Mouse (Mus musculus): Measurements from ENCODE around the gene Fgf22. TPM values are rescaled to one million over a fixed set of nuclear protein-coding genes. Genes with fewer than 3 reads are reported as not detected.

Fgf22 gene
- 0.12 and 0.38 TPM in 2 replicates for polyA plus RNA-seq (2014; fragmentation: Nextera tagmentation; extraction: Ambion mirVana)

GRCm38 (mm10) chr10:79754856-79755516, at the start of gene Fgf22:
Gene Fgf22, plus strand, starts transcription at chr10:79755076.
- WGBS = under 1% methylated on average over 35 of the region's 36 CpGs

GRCm38 (mm10) chr10:79705951-79706350, 48.9 kb upstream of the Fgf22 start:
- Histone ChIP-seq H3K4me3 (ENCODE audit: control insufficient read depth in 1 of 2, insufficient read depth in 1 of 2, low read depth in 1 of 2, low read length in 2 of 2) (peak overlapping the region; percentile 77 to 89), H3K27me3 (ENCODE audit: control insufficient read depth, insufficient read depth, low read length) (no peaks in the 10 kb centered on the region), H3K9me3 (ENCODE audit: control insufficient read depth, low read length) (no peaks in the 10 kb centered on the region), H3K4me1 (ENCODE audit: control insufficient read depth in 2 of 2, insufficient read depth in 2 of 2, low read length in 2 of 2) (peaks cover 45 to 62% of the 10 kb centered on the region in 2 experiments), H3K9ac (ENCODE audit: low read length) (peak overlapping the region; percentile 96), H3K4me2 (ENCODE audit: low read length) (peak overlapping the region; percentile 93), H3K36me3 (ENCODE audit: control insufficient read depth, insufficient read depth, low read length) (peaks cover 49% of the 10 kb centered on the region), H3K27ac (replicated peaks in 1 of 2; ENCODE audit: control insufficient read depth in 1 of 2, insufficient read depth in 1 of 2, low read depth in 2 of 2, low read length in 2 of 2) (peak overlapping the region; percentile 29 to 64; a peak in 3 of 4 replicates)
- WGBS = 61% methylated on average over 5 of the region's 5 CpGs
- no peak for ATAC-seq (ENCODE audit: insufficient number of reproducible peaks, insufficient read depth, low FRiP score, low read depth)

More at GRCm38 (mm10) chr10:79754856-79755516, at the start of gene Fgf22:
- peaks cover 0 to 4% of the 10 kb centered on the region in 2 experiments; a peak in 1 of 4 replicates for H3K4me1 ChIP-seq (ENCODE audit: control insufficient read depth in 2 of 2, insufficient read depth in 2 of 2, low read length in 2 of 2)
- H3K4me3 ChIP-seq (ENCODE audit: control insufficient read depth in 1 of 2, insufficient read depth in 1 of 2, low read depth in 1 of 2, low read length in 2 of 2) = peak within 1 kb of the TSS; percentile 28 to 32; a peak in 3 of 4 replicates
- no peaks in the 10 kb centered on the region for H3K9me3 ChIP-seq (ENCODE audit: control insufficient read depth, low read length)
- no peak within 1 kb of the TSS; the same call in 1 of the 2 replicates for H3K9ac ChIP-seq (ENCODE audit: low read length)
- H3K36me3 ChIP-seq (ENCODE audit: control insufficient read depth, insufficient read depth, low read length) = peaks cover 35% of the 10 kb centered on the region
- peak; percentile 42 for ATAC-seq (ENCODE audit: insufficient number of reproducible peaks, insufficient read depth, low FRiP score, low read depth)
- H3K27me3 ChIP-seq (ENCODE audit: control insufficient read depth, insufficient read depth, low read length) = no peaks in the 10 kb centered on the region
- peak within 1 kb of the TSS; percentile 55 for H3K4me2 ChIP-seq (ENCODE audit: low read length)
- no peak within 1 kb of the TSS for H3K27ac ChIP-seq (replicated peaks in 1 of 2; ENCODE audit: control insufficient read depth in 1 of 2, insufficient read depth in 1 of 2, low read depth in 2 of 2, low read length in 2 of 2)

DNA sequence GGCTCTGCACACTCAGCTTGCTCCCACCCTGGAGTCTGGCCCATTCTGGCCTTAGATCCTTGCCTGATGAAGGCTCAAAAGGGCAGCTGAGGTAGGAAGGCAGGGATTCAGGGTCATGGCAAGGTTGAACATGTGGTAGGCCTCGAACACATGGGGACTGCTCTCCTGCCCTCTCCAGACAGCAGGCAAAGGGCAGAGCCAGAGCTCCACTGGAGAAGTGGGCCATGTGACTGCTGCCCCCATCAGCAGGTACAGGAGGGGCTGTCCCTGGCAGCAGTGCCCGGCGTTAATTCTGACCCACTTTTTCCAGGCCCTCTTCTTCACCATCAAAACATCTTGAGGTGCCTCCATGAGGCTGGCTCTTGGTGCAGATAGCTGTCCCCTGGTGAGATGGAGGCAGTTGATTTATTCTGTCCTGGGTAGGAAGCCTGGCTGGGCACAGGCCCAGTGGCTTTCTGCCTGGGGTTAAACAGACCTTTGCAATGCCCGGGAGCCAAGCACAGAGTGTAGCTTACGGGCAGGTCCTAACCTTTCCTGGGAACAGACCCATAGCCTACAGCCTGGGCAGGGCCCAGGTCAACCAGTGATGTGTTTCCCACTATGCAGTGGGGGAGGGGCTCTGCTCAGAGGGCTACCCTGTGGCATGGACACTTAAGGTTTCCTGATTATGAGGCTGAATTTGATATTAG, 48.3 kb upstream of the Fgf22 start:
- H3K27ac ChIP-seq (replicated peaks in 1 of 2; ENCODE audit: control insufficient read depth in 1 of 2, insufficient read depth in 1 of 2, low read depth in 2 of 2, low read length in 2 of 2) = peak overlapping the region; percentile 29 to 64; a peak in 3 of 4 replicates
- no peak for ATAC-seq (ENCODE audit: insufficient number of reproducible peaks, insufficient read depth, low FRiP score, low read depth)
- peaks cover 39 to 56% of the 10 kb centered on the region in 2 experiments for H3K4me1 ChIP-seq (ENCODE audit: control insufficient read depth in 2 of 2, insufficient read depth in 2 of 2, low read length in 2 of 2)
- H3K4me3 ChIP-seq (ENCODE audit: control insufficient read depth in 1 of 2, insufficient read depth in 1 of 2, low read depth in 1 of 2, low read length in 2 of 2) = peak overlapping the region; percentile 77 to 89
- 55% methylated on average over 5 of the region's 5 CpGs for WGBS
- no peaks in the 10 kb centered on the region for H3K27me3 ChIP-seq (ENCODE audit: control insufficient read depth, insufficient read depth, low read length)
- H3K9me3 ChIP-seq (ENCODE audit: control insufficient read depth, low read length) = no peaks in the 10 kb centered on the region
- H3K9ac ChIP-seq (ENCODE audit: low read length) = peak overlapping the region; percentile 96
- peak overlapping the region; percentile 93 for H3K4me2 ChIP-seq (ENCODE audit: low read length)
- H3K36me3 ChIP-seq (ENCODE audit: control insufficient read depth, insufficient read depth, low read length) = peaks cover 55% of the 10 kb centered on the region

- Histone ChIP-seq H3K9ac (ENCODE audit: low read length) (peak overlapping the region; percentile 96), H3K4me1 (ENCODE audit: control insufficient read depth in 2 of 2, insufficient read depth in 2 of 2, low read length in 2 of 2) (peaks cover 36 to 52% of the 10 kb centered on the region in 2 experiments), H3K9me3 (ENCODE audit: control insufficient read depth, low read length) (no peaks in the 10 kb centered on the region), H3K36me3 (ENCODE audit: control insufficient read depth, insufficient read depth, low read length) (peaks cover 62% of the 10 kb centered on the region), H3K27me3 (ENCODE audit: control insufficient read depth, insufficient read depth, low read length) (no peaks in the 10 kb centered on the region), H3K4me3 (ENCODE audit: control insufficient read depth in 1 of 2, insufficient read depth in 1 of 2, low read depth in 1 of 2, low read length in 2 of 2) (no peak overlapping the region), H3K27ac (replicated peaks in 1 of 2; ENCODE audit: control insufficient read depth in 1 of 2, insufficient read depth in 1 of 2, low read depth in 2 of 2, low read length in 2 of 2) (0 out of 4 replicates have a peak overlapping the region, but pooled peaks of 1 of the 2 experiments have one; percentile 64), H3K4me2 (ENCODE audit: low read length) (peak overlapping the region; percentile 93)
- no peak for ATAC-seq (ENCODE audit: insufficient number of reproducible peaks, insufficient read depth, low FRiP score, low read depth)
- WGBS = 67% methylated on average over 1 of the region's 1 CpGs
Observed at GRCm38 (mm10) chr10:79707162-79707561, 47.7 kb upstream of the Fgf22 start.

- Histone ChIP-seq H3K4me3 (ENCODE audit: control insufficient read depth in 1 of 2, insufficient read depth in 1 of 2, low read depth in 1 of 2, low read length in 2 of 2) (no peak overlapping the region), H3K9ac (ENCODE audit: low read length) (no peak overlapping the region)
- WGBS = 41% methylated on average over 4 of the region's 4 CpGs
Observed at GRCm38 (mm10) chr10:79707759-79708158, 47.1 kb upstream of the Fgf22 start.

DNA sequence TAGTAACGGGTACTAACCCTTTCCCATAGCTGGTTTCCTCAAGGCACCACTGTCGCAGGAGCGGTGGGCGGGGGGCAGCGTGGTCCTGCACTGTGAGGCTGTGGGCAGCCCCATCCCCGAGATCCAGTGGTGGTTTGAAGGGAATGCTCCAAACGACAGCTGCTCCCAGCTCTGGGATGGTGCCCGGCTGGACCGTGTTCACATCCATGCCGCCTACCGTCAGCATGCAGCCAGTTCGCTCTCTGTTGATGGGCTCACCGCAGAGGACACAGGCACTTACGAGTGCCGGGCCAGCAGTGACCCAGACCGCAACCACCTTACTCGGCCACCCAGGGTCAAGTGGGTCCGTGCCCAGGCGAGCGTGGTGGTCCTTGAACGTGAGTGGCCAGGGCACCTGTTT, 46.2 kb upstream of the Fgf22 start:
- ATAC-seq (ENCODE audit: insufficient number of reproducible peaks, insufficient read depth, low FRiP score, low read depth) = no peak
- peak overlapping the region; percentile 39 to 50; a peak in 3 of 4 replicates for H3K27ac ChIP-seq (replicated peaks in 1 of 2; ENCODE audit: control insufficient read depth in 1 of 2, insufficient read depth in 1 of 2, low read depth in 2 of 2, low read length in 2 of 2)
- peak overlapping the region; percentile 44 for H3K4me2 ChIP-seq (ENCODE audit: low read length)
- peaks cover 39 to 54% of the 10 kb centered on the region in 2 experiments for H3K4me1 ChIP-seq (ENCODE audit: control insufficient read depth in 2 of 2, insufficient read depth in 2 of 2, low read length in 2 of 2)
- H3K9ac ChIP-seq (ENCODE audit: low read length) = peak overlapping the region; percentile 14; the same call in 1 of the 2 replicates
- H3K9me3 ChIP-seq (ENCODE audit: control insufficient read depth, low read length) = no peaks in the 10 kb centered on the region
- WGBS = 70% methylated on average over 21 of the region's 21 CpGs
- no peaks in the 10 kb centered on the region for H3K27me3 ChIP-seq (ENCODE audit: control insufficient read depth, insufficient read depth, low read length)
- peak overlapping the region in 1 of 2 experiments; percentile 0; a peak in 1 of 4 replicates for H3K4me3 ChIP-seq (ENCODE audit: control insufficient read depth in 1 of 2, insufficient read depth in 1 of 2, low read depth in 1 of 2, low read length in 2 of 2)
- peaks cover 62% of the 10 kb centered on the region for H3K36me3 ChIP-seq (ENCODE audit: control insufficient read depth, insufficient read depth, low read length)

More at GRCm38 (mm10) chr10:79707759-79708158, 47.1 kb upstream of the Fgf22 start:
- H3K4me2 ChIP-seq (ENCODE audit: low read length) = peak overlapping the region; percentile 93
- ATAC-seq (ENCODE audit: insufficient number of reproducible peaks, insufficient read depth, low FRiP score, low read depth) = no peak
- peaks cover 62% of the 10 kb centered on the region for H3K36me3 ChIP-seq (ENCODE audit: control insufficient read depth, insufficient read depth, low read length)
- H3K27ac ChIP-seq (replicated peaks in 1 of 2; ENCODE audit: control insufficient read depth in 1 of 2, insufficient read depth in 1 of 2, low read depth in 2 of 2, low read length in 2 of 2) = peak overlapping the region in 1 of 2 experiments; percentile 64; a peak in 1 of 4 replicates
- H3K4me1 ChIP-seq (ENCODE audit: control insufficient read depth in 2 of 2, insufficient read depth in 2 of 2, low read length in 2 of 2) = peaks cover 39 to 54% of the 10 kb centered on the region in 2 experiments
- no peaks in the 10 kb centered on the region for H3K27me3 ChIP-seq (ENCODE audit: control insufficient read depth, insufficient read depth, low read length)
- no peaks in the 10 kb centered on the region for H3K9me3 ChIP-seq (ENCODE audit: control insufficient read depth, low read length)

DNA sequence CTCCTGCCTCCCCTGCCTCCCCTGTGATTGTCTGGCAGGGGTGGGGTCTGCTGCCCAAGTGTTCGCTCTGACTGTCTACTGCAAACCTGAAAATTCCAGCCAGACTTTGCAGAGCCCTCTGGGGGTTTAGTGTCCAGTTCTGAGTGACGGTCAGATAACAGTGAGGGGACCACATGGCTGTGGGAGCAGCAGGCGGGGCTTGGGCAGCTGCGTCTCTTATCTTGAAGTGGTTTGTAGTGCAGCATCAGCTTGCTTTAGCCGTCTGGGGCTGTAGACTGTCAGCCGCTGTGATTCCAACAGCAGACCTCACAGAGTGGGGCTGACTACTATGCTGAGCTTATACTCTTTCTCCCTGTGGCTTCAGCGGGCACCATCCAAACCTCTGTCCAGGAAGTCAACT, 45.6 kb upstream of the Fgf22 start:
- Histone ChIP-seq H3K4me2 (ENCODE audit: low read length) (peak overlapping the region; percentile 44), H3K27me3 (ENCODE audit: control insufficient read depth, insufficient read depth, low read length) (0 out of 2 replicates have a peak, but pooled peaks cover under 1% of the 10 kb centered on the region), H3K27ac (replicated peaks in 1 of 2; ENCODE audit: control insufficient read depth in 1 of 2, insufficient read depth in 1 of 2, low read depth in 2 of 2, low read length in 2 of 2) (peak overlapping the region; percentile 39 to 57), H3K36me3 (ENCODE audit: control insufficient read depth, insufficient read depth, low read length) (peaks cover 62% of the 10 kb centered on the region), H3K9ac (ENCODE audit: low read length) (peak overlapping the region; percentile 43), H3K4me3 (ENCODE audit: control insufficient read depth in 1 of 2, insufficient read depth in 1 of 2, low read depth in 1 of 2, low read length in 2 of 2) (0 out of 4 replicates have a peak overlapping the region, but pooled peaks have one; percentile 0 to 1), H3K4me1 (ENCODE audit: control insufficient read depth in 2 of 2, insufficient read depth in 2 of 2, low read length in 2 of 2) (peaks cover 39 to 54% of the 10 kb centered on the region in 2 experiments), H3K9me3 (ENCODE audit: control insufficient read depth, low read length) (no peaks in the 10 kb centered on the region)
- WGBS = 17% methylated on average over 7 of the region's 7 CpGs
- no peak for ATAC-seq (ENCODE audit: insufficient number of reproducible peaks, insufficient read depth, low FRiP score, low read depth)
